12 mouse cellular contexts compared by ENCODE assay signal in genomic region chr8:10798444-10798843, GRCm38 (mm10).
"Had no signal": no experiment of that assay in that cellular context is flagged by ENCODE, and none has a peak within 500 bp of the region (broad histone marks: within the 10 kb centered on the region; RNA-seq: fewer than 3 reads in every experiment).

No protein-coding gene starts in this region.

- DNase-seq: gastrocnemius, postnatal 14 days; gastrocnemius, postnatal 36 days; heart, adult 11 months; heart, adult 2 months; heart, postnatal 10 days; heart, postnatal 4 days; kidney, adult 18-20 months; kidney, adult 8-10 months; kidney, postnatal 10 days; kidney, postnatal 25 days; kidney, postnatal 4 days; left cerebral cortex, postnatal 4 days had no signal
